Comparison of ENCODE assay signal across 9 mouse cellular contexts in genomic region chr16:37539240-37539610, GRCm38 (mm10). TPM values are rescaled to one million over a fixed set of nuclear protein-coding genes. Genes with fewer than 3 reads are reported as not detected.
DNase-seq lines count a peak whose midpoint lies in the region; ATAC-seq and TF ChIP-seq lines count a peak whose summit lies in the region.
"Had no signal": no experiment of that assay in that cellular context is flagged by ENCODE, and none has a peak within 500 bp of the region (broad histone marks: within the 10 kb centered on the region; RNA-seq: fewer than 3 reads in every experiment).

No protein-coding gene starts in this region.

- ATAC-seq in kidney, postnatal 0 days (replicated peaks; ENCODE audit: low FRiP score, low read depth), result no peak
- ATAC-seq in inflammation-experienced regulatory T-cells, adult 6 months, result peak; percentile 18
- peak; percentile 75 for ATAC-seq in midbrain, embryonic 16.5 days

- no peaks in the 10 kb centered on the region for H3K27me3 ChIP-seq in kidney, postnatal 0 days (ENCODE audit: insufficient read depth, low read length)
- no peaks in the 10 kb centered on the region for H3K27me3 ChIP-seq in embryonic facial prominence, embryonic 10.5 days (replicated peaks; ENCODE audit: low read depth, poor library complexity, severe bottlenecking)
- no peaks in the 10 kb centered on the region for H3K27me3 ChIP-seq in midbrain, embryonic 16.5 days (ENCODE audit: control insufficient read depth, insufficient read depth, low read depth, low read length)

- H3K4me3 ChIP-seq in kidney, postnatal 0 days (replicated peaks; ENCODE audit: low read depth, low read length), result peak overlapping the region; percentile 79
- H3K4me3 ChIP-seq in embryonic facial prominence, embryonic 10.5 days, result peak overlapping the region; percentile 93
- H3K4me3 ChIP-seq in midbrain, embryonic 16.5 days (ENCODE audit: low read depth, low read length), result peak overlapping the region; percentile 66

- DNase-seq in kidney, postnatal 0 days (ENCODE audit: low spot score), result no peak
- DNase-seq in kidney, postnatal 4 days, result no peak
- DNase-seq in embryonic facial prominence, embryonic 10.5 days (ENCODE audit: low spot score), result no peak
- no peak for DNase-seq in layer of hippocampus, postnatal 14 days (ENCODE audit: low spot score in 2 of 2)
- no peak for DNase-seq in cerebellum, adult 11-12 months
- no peak for DNase-seq in thymus, postnatal 36 days

- peak overlapping the region; percentile 83 for H3K9ac ChIP-seq in kidney, postnatal 0 days (ENCODE audit: low read depth, low read length)
- peak overlapping the region; percentile 83 for H3K9ac ChIP-seq in midbrain, embryonic 16.5 days (ENCODE audit: low read depth, low read length)

- no peaks in the 10 kb centered on the region for H3K9me3 ChIP-seq in kidney, postnatal 0 days (replicated peaks; ENCODE audit: low read length)
- no peaks in the 10 kb centered on the region for H3K9me3 ChIP-seq in embryonic facial prominence, embryonic 10.5 days
- no peaks in the 10 kb centered on the region for H3K9me3 ChIP-seq in midbrain, embryonic 16.5 days (replicated peaks; ENCODE audit: control insufficient read depth, low read length, poor library complexity, severe bottlenecking)

- WGBS in kidney, postnatal 0 days, result under 1% methylated on average over 22 of the region's 22 CpGs
- under 1% methylated on average over 22 of the region's 22 CpGs for WGBS in embryonic facial prominence, embryonic 10.5 days
- under 1% methylated on average over 22 of the region's 22 CpGs for WGBS in midbrain, embryonic 16.5 days

- peak overlapping the region; percentile 90 for H3K27ac ChIP-seq in kidney, postnatal 0 days
- peak overlapping the region; percentile 99 for H3K27ac ChIP-seq in embryonic facial prominence, embryonic 10.5 days (replicated peaks)
- H3K27ac ChIP-seq in midbrain, embryonic 16.5 days (ENCODE audit: low read length), result peak overlapping the region; percentile 86

- H3K36me3 ChIP-seq in kidney, postnatal 0 days (ENCODE audit: insufficient read depth, low read length), result peaks cover 8% of the 10 kb centered on the region; the same call in 1 of the 2 replicates
- H3K36me3 ChIP-seq in embryonic facial prominence, embryonic 10.5 days (replicated peaks), result peaks cover 37% of the 10 kb centered on the region
- H3K36me3 ChIP-seq in midbrain, embryonic 16.5 days (ENCODE audit: control insufficient read depth, insufficient read depth, low read length), result 0 out of 2 replicates have a peak, but pooled peaks cover 3% of the 10 kb centered on the region

- H3K4me2 ChIP-seq in kidney, postnatal 0 days (ENCODE audit: low read length), result peak overlapping the region; percentile 91
- peak overlapping the region; percentile 76 for H3K4me2 ChIP-seq in midbrain, embryonic 16.5 days (ENCODE audit: low read length)

- H3K4me1 ChIP-seq in kidney, postnatal 0 days (replicated peaks; ENCODE audit: insufficient read depth, low read length), result peaks cover 3% of the 10 kb centered on the region; the same call in 1 of the 2 replicates
- peaks cover 19% of the 10 kb centered on the region for H3K4me1 ChIP-seq in embryonic facial prominence, embryonic 10.5 days
- peaks cover 22% of the 10 kb centered on the region for H3K4me1 ChIP-seq in midbrain, embryonic 16.5 days (ENCODE audit: control insufficient read depth, insufficient read depth, low read length)

- TF ChIP-seq CTCF in kidney, postnatal 0 days (IDR thresholded peaks at IDR 0.05; ENCODE audit: low read depth), result no peak

RNA-seq across cellular contexts. Expression of gene Gtf2e1, which starts 0.4 kb away (rescaled TPM):
- polyA plus RNA-seq in kidney, postnatal 0 days (2015; fragmentation: Nextera tagmentation; extraction: Ambion mirVana), result 17.9 TPM in 2 replicates
- 44.9 and 49.6 TPM in 2 replicates for polyA plus RNA-seq in embryonic facial prominence, embryonic 10.5 days (2016; fragmentation: Nextera tagmentation; extraction: Ambion mirVana)
- polyA plus RNA-seq in inflammation-experienced regulatory T-cells, adult 6 months (2017; shearing (Covaris generic)), result 10 to 100 TPM; 11.2 to 16.2 (median 14.4) TPM
- 31.9 and 35.3 TPM in 2 replicates for polyA plus RNA-seq in midbrain, embryonic 16.5 days (2015; fragmentation: Nextera tagmentation; extraction: Ambion mirVana)
- 10 to 100 TPM; 18.1 to 19.8 TPM for total RNA-seq in layer of hippocampus, postnatal 14 days (2021)

RNA-seq across cellular contexts. Expression of gene Rabl3, which starts 0.5 kb away (rescaled TPM):
- polyA plus RNA-seq in kidney, postnatal 0 days (2015; fragmentation: Nextera tagmentation; extraction: Ambion mirVana), result 20.7 and 21.4 TPM in 2 replicates
- 34.5 and 36.2 TPM in 2 replicates for polyA plus RNA-seq in embryonic facial prominence, embryonic 10.5 days (2016; fragmentation: Nextera tagmentation; extraction: Ambion mirVana)
- 10 to 100 TPM; 12.6 to 14.2 (median 13.2) TPM for polyA plus RNA-seq in inflammation-experienced regulatory T-cells, adult 6 months (2017; shearing (Covaris generic))
- polyA plus RNA-seq in midbrain, embryonic 16.5 days (2015; fragmentation: Nextera tagmentation; extraction: Ambion mirVana), result 17.2 and 18.8 TPM in 2 replicates
- total RNA-seq in layer of hippocampus, postnatal 14 days (2021), result 1 to 10 TPM; 9.2 to 9.6 TPM

RNA-seq across cellular contexts. Expression of gene Hgd, which starts 40.7 kb away (rescaled TPM):
- 43.6 and 51.7 TPM in 2 replicates for polyA plus RNA-seq in kidney, postnatal 0 days (2015; fragmentation: Nextera tagmentation; extraction: Ambion mirVana)
- 0.09 and 0.16 TPM in 2 replicates for polyA plus RNA-seq in embryonic facial prominence, embryonic 10.5 days (2016; fragmentation: Nextera tagmentation; extraction: Ambion mirVana)
- polyA plus RNA-seq in inflammation-experienced regulatory T-cells, adult 6 months (2017; shearing (Covaris generic)), result not detected
- polyA plus RNA-seq in midbrain, embryonic 16.5 days (2015; fragmentation: Nextera tagmentation; extraction: Ambion mirVana), result 0.19 and 0.34 TPM in 2 replicates
- not detected for total RNA-seq in layer of hippocampus, postnatal 14 days (2021)
- total RNA-seq: neutrophil, adult 5-6 weeks had no signal

Comparison
In these comparisons a context has a peak if more than half of its experiments do, and no peak if none do; other contexts are left out.
1. RNA of gene Hgd, which starts 40.7 kb away (polyA plus RNA-seq): 43.6 to 51.7 TPM in kidney, postnatal 0 days; 0.19 to 0.34 TPM in midbrain, embryonic 16.5 days, 0.09 to 0.16 TPM in embryonic facial prominence, embryonic 10.5 days and not detected in inflammation-experienced regulatory T-cells, adult 6 months; every median in the first group is over 10 times any median in the second.
2. Peak in every context shown above with its lines, with median percentiles within 50 percentile points of each other: H3K27ac ChIP-seq and H3K4me3 ChIP-seq.